Comparison of ENCODE assay signal across 22 mouse cellular contexts in genomic region chr7:117635584-117635983, GRCm38 (mm10).
A peak's percentile ranks its signal among the peaks of the same experiment; 100 is the strongest.
DNase-seq lines count a peak whose midpoint lies in the region; ATAC-seq lines count a peak whose summit lies in the region.
"Had no signal": no experiment of that assay in that cellular context is flagged by ENCODE, and none has a peak within 500 bp of the region (broad histone marks: within the 10 kb centered on the region; RNA-seq: fewer than 3 reads in every experiment).

No protein-coding gene starts in this region.

- no peak overlapping the region for H3K4me2 ChIP-seq in forebrain, embryonic 12.5 days
- H3K4me2 ChIP-seq in forebrain, embryonic 16.5 days (ENCODE audit: low read length) = no peak overlapping the region
- H3K4me2 ChIP-seq in neural tube, embryonic 13.5 days = no peak overlapping the region
- no peak overlapping the region for H3K4me2 ChIP-seq in neural tube, embryonic 15.5 days
- H3K4me2 ChIP-seq in hindbrain, embryonic 14.5 days (replicated peaks) = no peak overlapping the region
- no peak overlapping the region for H3K4me2 ChIP-seq in midbrain, embryonic 16.5 days (ENCODE audit: low read length)
- H3K4me2 ChIP-seq in kidney, embryonic 15.5 days = no peak overlapping the region
- H3K4me2 ChIP-seq: embryonic facial prominence, embryonic 15.5 days; heart, embryonic 12.5 days had no signal

- no peaks in the 10 kb centered on the region for H3K27me3 ChIP-seq in forebrain, embryonic 12.5 days
- no peaks in the 10 kb centered on the region for H3K27me3 ChIP-seq in forebrain, embryonic 16.5 days (replicated peaks; ENCODE audit: control insufficient read depth, insufficient read depth, low read length)
- no peaks in the 10 kb centered on the region for H3K27me3 ChIP-seq in neural tube, embryonic 13.5 days
- H3K27me3 ChIP-seq in neural tube, embryonic 15.5 days (replicated peaks) = no peaks in the 10 kb centered on the region
- H3K27me3 ChIP-seq in hindbrain, embryonic 14.5 days (ENCODE audit: control insufficient read depth, insufficient read depth, low read length) = no peaks in the 10 kb centered on the region
- no peaks in the 10 kb centered on the region for H3K27me3 ChIP-seq in midbrain, embryonic 16.5 days (ENCODE audit: control insufficient read depth, insufficient read depth, low read depth, low read length)
- no peaks in the 10 kb centered on the region for H3K27me3 ChIP-seq in kidney, embryonic 15.5 days
- H3K27me3 ChIP-seq: CH12.LX; embryonic facial prominence, embryonic 15.5 days; heart, embryonic 12.5 days had no signal

- peaks cover 20% of the 10 kb centered on the region for H3K4me1 ChIP-seq in forebrain, embryonic 12.5 days
- H3K4me1 ChIP-seq in forebrain, embryonic 16.5 days (replicated peaks; ENCODE audit: control insufficient read depth, insufficient read depth, low read length) = no peaks in the 10 kb centered on the region; the same call in 1 of the 2 replicates
- H3K4me1 ChIP-seq in neural tube, embryonic 13.5 days (replicated peaks) = peaks cover 14% of the 10 kb centered on the region
- H3K4me1 ChIP-seq in neural tube, embryonic 15.5 days = peaks cover 3% of the 10 kb centered on the region; the same call in 1 of the 2 replicates
- 0 out of 2 replicates have a peak, but pooled peaks cover 13% of the 10 kb centered on the region for H3K4me1 ChIP-seq in hindbrain, embryonic 14.5 days (replicated peaks; ENCODE audit: control insufficient read depth, insufficient read depth, low read length)
- H3K4me1 ChIP-seq in midbrain, embryonic 16.5 days (ENCODE audit: control insufficient read depth, insufficient read depth, low read length) = peaks cover 7% of the 10 kb centered on the region; the same call in 1 of the 2 replicates
- H3K4me1 ChIP-seq in kidney, embryonic 15.5 days = no peaks in the 10 kb centered on the region
- H3K4me1 ChIP-seq: embryonic facial prominence, embryonic 15.5 days; heart, embryonic 12.5 days; limb, embryonic 10.5 days had no signal

- no peak overlapping the region for H3K9ac ChIP-seq in forebrain, embryonic 12.5 days
- H3K9ac ChIP-seq in forebrain, embryonic 16.5 days (replicated peaks; ENCODE audit: low read depth, low read length) = no peak overlapping the region
- no peak overlapping the region for H3K9ac ChIP-seq in neural tube, embryonic 13.5 days
- H3K9ac ChIP-seq in neural tube, embryonic 15.5 days (replicated peaks) = no peak overlapping the region
- H3K9ac ChIP-seq in hindbrain, embryonic 14.5 days = no peak overlapping the region
- no peak overlapping the region for H3K9ac ChIP-seq in midbrain, embryonic 16.5 days (ENCODE audit: low read depth, low read length)
- no peak overlapping the region for H3K9ac ChIP-seq in kidney, embryonic 15.5 days
- H3K9ac ChIP-seq: embryonic facial prominence, embryonic 15.5 days; heart, embryonic 12.5 days had no signal

- no peak for ATAC-seq in forebrain, embryonic 12.5 days (ENCODE audit: low FRiP score)
- ATAC-seq in forebrain, embryonic 16.5 days = no peak
- ATAC-seq in neural tube, embryonic 13.5 days (ENCODE audit: low read depth) = no peak
- no peak for ATAC-seq in neural tube, embryonic 15.5 days (ENCODE audit: low FRiP score)
- ATAC-seq in hindbrain, embryonic 14.5 days (ENCODE audit: low FRiP score) = no peak
- no peak for ATAC-seq in midbrain, embryonic 16.5 days
- ATAC-seq in kidney, embryonic 15.5 days (replicated peaks; ENCODE audit: low FRiP score) = no peak
- ATAC-seq: inflammation-experienced regulatory T-cells, adult 6 months had no signal

- H3K4me3 ChIP-seq in forebrain, embryonic 12.5 days (replicated peaks) = no peak overlapping the region
- H3K4me3 ChIP-seq in forebrain, embryonic 16.5 days (replicated peaks; ENCODE audit: low read length) = no peak overlapping the region
- H3K4me3 ChIP-seq in neural tube, embryonic 13.5 days = no peak overlapping the region
- no peak overlapping the region for H3K4me3 ChIP-seq in neural tube, embryonic 15.5 days (replicated peaks)
- H3K4me3 ChIP-seq in hindbrain, embryonic 14.5 days (replicated peaks; ENCODE audit: low read length) = no peak overlapping the region
- H3K4me3 ChIP-seq in midbrain, embryonic 16.5 days (ENCODE audit: low read depth, low read length) = no peak overlapping the region
- no peak overlapping the region for H3K4me3 ChIP-seq in kidney, embryonic 15.5 days (replicated peaks)
- H3K4me3 ChIP-seq: embryonic facial prominence, embryonic 15.5 days; heart, embryonic 12.5 days; limb, embryonic 10.5 days had no signal

- 68% methylated on average over 4 of the region's 4 CpGs for WGBS in forebrain, embryonic 12.5 days
- 70% methylated on average over 4 of the region's 4 CpGs for WGBS in forebrain, embryonic 16.5 days
- 74% methylated on average over 4 of the region's 4 CpGs for WGBS in neural tube, embryonic 13.5 days
- 67% methylated on average over 4 of the region's 4 CpGs for WGBS in neural tube, embryonic 15.5 days
- WGBS in hindbrain, embryonic 14.5 days = 68% methylated on average over 4 of the region's 4 CpGs
- WGBS in midbrain, embryonic 16.5 days = 54% methylated on average over 4 of the region's 4 CpGs
- WGBS in kidney, embryonic 15.5 days = 84% methylated on average over 4 of the region's 4 CpGs

- H3K9me3 ChIP-seq in forebrain, embryonic 12.5 days = no peaks in the 10 kb centered on the region
- no peaks in the 10 kb centered on the region for H3K9me3 ChIP-seq in forebrain, embryonic 16.5 days (ENCODE audit: control insufficient read depth, low read length)
- no peaks in the 10 kb centered on the region for H3K9me3 ChIP-seq in neural tube, embryonic 13.5 days
- no peaks in the 10 kb centered on the region for H3K9me3 ChIP-seq in neural tube, embryonic 15.5 days (replicated peaks)
- no peaks in the 10 kb centered on the region for H3K9me3 ChIP-seq in hindbrain, embryonic 14.5 days (ENCODE audit: control insufficient read depth, low read length)
- no peaks in the 10 kb centered on the region for H3K9me3 ChIP-seq in midbrain, embryonic 16.5 days (replicated peaks; ENCODE audit: control insufficient read depth, low read length, poor library complexity, severe bottlenecking)
- no peaks in the 10 kb centered on the region for H3K9me3 ChIP-seq in kidney, embryonic 15.5 days (replicated peaks)
- H3K9me3 ChIP-seq: embryonic facial prominence, embryonic 15.5 days; heart, embryonic 12.5 days; limb, embryonic 10.5 days had no signal

- peaks cover 7% of the 10 kb centered on the region; the same call in 1 of the 2 replicates for H3K36me3 ChIP-seq in forebrain, embryonic 12.5 days (replicated peaks)
- H3K36me3 ChIP-seq in forebrain, embryonic 16.5 days (ENCODE audit: control insufficient read depth, insufficient read depth) = no peaks in the 10 kb centered on the region
- no peaks in the 10 kb centered on the region for H3K36me3 ChIP-seq in neural tube, embryonic 13.5 days
- no peaks in the 10 kb centered on the region for H3K36me3 ChIP-seq in neural tube, embryonic 15.5 days
- peaks cover 5% of the 10 kb centered on the region; the same call in 1 of the 2 replicates for H3K36me3 ChIP-seq in hindbrain, embryonic 14.5 days (replicated peaks; ENCODE audit: control insufficient read depth, insufficient read depth)
- H3K36me3 ChIP-seq in midbrain, embryonic 16.5 days (ENCODE audit: control insufficient read depth, insufficient read depth, low read length) = no peaks in the 10 kb centered on the region
- peaks cover 5% of the 10 kb centered on the region; the same call in 1 of the 2 replicates for H3K36me3 ChIP-seq in kidney, embryonic 15.5 days
- H3K36me3 ChIP-seq: heart, embryonic 12.5 days; limb, embryonic 10.5 days had no signal

- no peak for DNase-seq in hindbrain, embryonic 14.5 days (ENCODE audit: low spot score)
- no peak for DNase-seq in gastrocnemius, postnatal 4 days (ENCODE audit: low spot score in 2 of 2)
- DNase-seq: adrenal gland, postnatal 25 days; cerebellum, adult 11-12 months; cerebellum, postnatal 14 days; embryo, embryonic 11 days; heart, postnatal 14 days; kidney, adult 8-10 months; kidney, postnatal 25 days; lung, adult 2 months; right cerebral cortex, adult 18-20 months had no signal

- peak overlapping the region; percentile 46; the same call in 1 of the 2 replicates for H3K27ac ChIP-seq in forebrain, embryonic 12.5 days
- H3K27ac ChIP-seq in forebrain, embryonic 16.5 days (ENCODE audit: low read length) = no peak overlapping the region
- H3K27ac ChIP-seq in neural tube, embryonic 13.5 days (replicated peaks) = 0 out of 2 replicates have a peak overlapping the region, but pooled peaks have one; percentile 14
- H3K27ac ChIP-seq in neural tube, embryonic 15.5 days (replicated peaks) = no peak overlapping the region
- 0 out of 2 replicates have a peak overlapping the region, but pooled peaks have one; percentile 10 for H3K27ac ChIP-seq in hindbrain, embryonic 14.5 days
- H3K27ac ChIP-seq in midbrain, embryonic 16.5 days (ENCODE audit: low read length) = peak overlapping the region; percentile 50; the same call in 1 of the 2 replicates
- no peak overlapping the region for H3K27ac ChIP-seq in kidney, embryonic 15.5 days
- H3K27ac ChIP-seq: embryonic facial prominence, embryonic 15.5 days; limb, embryonic 10.5 days had no signal

Comparison
In these comparisons a context has a peak if more than half of its experiments do, and no peak if none do; other contexts are left out.
1. H3K27ac ChIP-seq: peak in forebrain, embryonic 12.5 days (single experiment), neural tube, embryonic 13.5 days (single experiment), hindbrain, embryonic 14.5 days (single experiment) and midbrain, embryonic 16.5 days (single experiment); none in forebrain, embryonic 16.5 days (single experiment), neural tube, embryonic 15.5 days (single experiment) and kidney, embryonic 15.5 days (single experiment).